Mouse (Mus musculus): Measurements from ENCODE around the gene Slc6a6. TPM values are rescaled to one million over a fixed set of nuclear protein-coding genes. Genes with fewer than 3 reads are reported as not detected.

Gene Slc6a6
- polyA plus RNA-seq, 1 experiment from 2014 or later, result 82.9 TPM

GRCm38 (mm10) chr6:91745947-91746582, 62.2 kb downstream of the Slc6a6 start:
- Histone ChIP-seq H3K27ac (ENCODE audit: low read length) (peak overlapping the region; percentile 61), H3K36me3 (ENCODE audit: insufficient read depth, low read length) (peaks cover 68% of the 10 kb centered on the region), H3K4me2 (replicated peaks; ENCODE audit: low read depth, low read length) (no peak overlapping the region), H3K27me3 (ENCODE audit: insufficient read depth, low read length) (no peaks in the 10 kb centered on the region), H3K9ac (replicated peaks; ENCODE audit: low read length) (no peak overlapping the region), H3K4me1 (ENCODE audit: insufficient read depth, low read length) (peaks cover 14% of the 10 kb centered on the region), H3K4me3 (ENCODE audit: low read length) (no peak overlapping the region), H3K9me3 (ENCODE audit: low read length) (no peaks in the 10 kb centered on the region; the same call in 1 of the 2 replicates)
- ATAC-seq (ENCODE audit: low FRiP score, low TSS enrichment), result peak; percentile 52
- WGBS, result 55% methylated on average over 7 of the region's 7 CpGs

- no peak overlapping the region for H3K9ac ChIP-seq (replicated peaks; ENCODE audit: low read length)
- H3K4me3 ChIP-seq (ENCODE audit: low read length), result no peak overlapping the region
- peaks cover 70% of the 10 kb centered on the region for H3K36me3 ChIP-seq (ENCODE audit: insufficient read depth, low read length)
- no peak overlapping the region for H3K4me2 ChIP-seq (replicated peaks; ENCODE audit: low read depth, low read length)
- H3K9me3 ChIP-seq (ENCODE audit: low read length), result no peaks in the 10 kb centered on the region; the same call in 1 of the 2 replicates
- ATAC-seq (ENCODE audit: low FRiP score, low TSS enrichment), result no peak
- H3K27me3 ChIP-seq (ENCODE audit: insufficient read depth, low read length), result no peaks in the 10 kb centered on the region
- 63% methylated on average over 5 of the region's 5 CpGs for WGBS
- H3K4me1 ChIP-seq (ENCODE audit: insufficient read depth, low read length), result peaks cover 14% of the 10 kb centered on the region
- peak overlapping the region; percentile 61; the same call in 1 of the 2 replicates for H3K27ac ChIP-seq (ENCODE audit: low read length)
Observed at GRCm38 (mm10) chr6:91746776-91747175, 62.9 kb downstream of the Slc6a6 start.

- no peak overlapping the region for H3K27ac ChIP-seq (ENCODE audit: low read length)
- no peak overlapping the region for H3K4me2 ChIP-seq (replicated peaks; ENCODE audit: low read depth, low read length)
- no peak for ATAC-seq (ENCODE audit: low FRiP score, low TSS enrichment)
- H3K4me1 ChIP-seq (ENCODE audit: insufficient read depth, low read length), result peaks cover 8% of the 10 kb centered on the region
- peaks cover 61% of the 10 kb centered on the region for H3K36me3 ChIP-seq (ENCODE audit: insufficient read depth, low read length)
- no peaks in the 10 kb centered on the region for H3K27me3 ChIP-seq (ENCODE audit: insufficient read depth, low read length)
- H3K9ac ChIP-seq (replicated peaks; ENCODE audit: low read length), result no peak overlapping the region
- H3K9me3 ChIP-seq (ENCODE audit: low read length), result no peaks in the 10 kb centered on the region; the same call in 1 of the 2 replicates
- H3K4me3 ChIP-seq (ENCODE audit: low read length), result no peak overlapping the region
- 69% methylated on average over 3 of the region's 3 CpGs for WGBS
Observed at GRCm38 (mm10) chr6:91750976-91751375, 67.1 kb downstream of the Slc6a6 start.

DNA sequence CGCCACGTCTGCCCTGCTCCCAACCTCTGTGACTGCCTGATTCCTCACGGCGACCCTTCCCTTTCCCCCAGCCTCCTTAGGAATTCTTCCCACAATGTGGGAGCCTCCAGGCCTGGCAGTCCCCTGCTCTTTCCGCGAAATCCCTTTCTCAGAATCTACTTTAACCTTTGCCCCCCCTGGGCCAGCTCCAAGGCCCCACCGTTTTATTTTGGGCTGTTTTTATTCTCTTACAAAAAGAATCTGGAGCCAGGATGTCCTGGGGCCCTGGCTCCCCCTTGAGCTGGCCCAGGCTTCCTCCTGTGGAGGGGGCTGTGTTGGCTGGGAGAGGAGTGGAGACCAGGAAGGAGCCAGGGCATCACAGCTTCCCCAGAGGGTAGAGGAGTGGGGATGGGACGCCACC, 69.0 kb downstream of the Slc6a6 start:
- no peak overlapping the region for H3K9ac ChIP-seq (replicated peaks; ENCODE audit: low read length)
- peaks cover 8% of the 10 kb centered on the region for H3K4me1 ChIP-seq (ENCODE audit: insufficient read depth, low read length)
- H3K27ac ChIP-seq (ENCODE audit: low read length), result no peak overlapping the region; the same call in 1 of the 2 replicates
- peaks cover 56% of the 10 kb centered on the region for H3K36me3 ChIP-seq (ENCODE audit: insufficient read depth, low read length)
- no peak overlapping the region for H3K4me2 ChIP-seq (replicated peaks; ENCODE audit: low read depth, low read length)
- no peak for ATAC-seq (ENCODE audit: low FRiP score, low TSS enrichment)
- H3K27me3 ChIP-seq (ENCODE audit: insufficient read depth, low read length), result no peaks in the 10 kb centered on the region
- no peaks in the 10 kb centered on the region; the same call in 1 of the 2 replicates for H3K9me3 ChIP-seq (ENCODE audit: low read length)
- 44% methylated on average over 8 of the region's 8 CpGs for WGBS
- H3K4me3 ChIP-seq (ENCODE audit: low read length), result no peak overlapping the region

DNA sequence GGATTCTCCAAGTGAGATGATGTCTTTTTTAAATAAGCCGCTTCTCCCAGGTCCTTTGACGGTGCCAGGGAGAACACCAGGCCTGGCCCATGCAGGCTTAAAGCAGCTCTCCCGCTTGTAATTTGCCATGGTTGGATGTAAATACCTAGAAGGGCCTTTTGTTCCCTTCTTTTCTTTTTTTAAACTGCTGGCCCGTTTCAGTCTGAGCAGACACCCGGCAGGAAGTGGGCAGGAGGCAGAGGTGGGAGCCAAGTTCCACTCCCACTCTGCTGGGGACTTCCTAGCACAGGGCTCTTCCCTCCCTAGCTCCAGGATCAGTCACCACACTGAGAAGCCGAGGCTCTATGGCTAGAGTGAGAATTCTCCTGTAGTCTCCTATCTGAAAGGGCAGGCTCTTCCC, 70.2 kb downstream of the Slc6a6 start:
- no peak for ATAC-seq (ENCODE audit: low FRiP score, low TSS enrichment)
- H3K4me1 ChIP-seq (ENCODE audit: insufficient read depth, low read length), result peaks cover 8% of the 10 kb centered on the region
- 53% methylated on average over 6 of the region's 6 CpGs for WGBS
- H3K4me3 ChIP-seq (ENCODE audit: low read length), result no peak overlapping the region
- H3K36me3 ChIP-seq (ENCODE audit: insufficient read depth, low read length), result peaks cover 51% of the 10 kb centered on the region
- peak overlapping the region; percentile 41; the same call in 1 of the 2 replicates for H3K27ac ChIP-seq (ENCODE audit: low read length)
- H3K9me3 ChIP-seq (ENCODE audit: low read length), result no peaks in the 10 kb centered on the region; the same call in 1 of the 2 replicates
- no peak overlapping the region; the same call in 1 of the 2 replicates for H3K9ac ChIP-seq (replicated peaks; ENCODE audit: low read length)
- H3K4me2 ChIP-seq (replicated peaks; ENCODE audit: low read depth, low read length), result no peak overlapping the region
- H3K27me3 ChIP-seq (ENCODE audit: insufficient read depth, low read length), result no peaks in the 10 kb centered on the region

GRCm38 (mm10) chr6:91754845-91755244, 71.0 kb downstream of the Slc6a6 start:
- ATAC-seq (ENCODE audit: low FRiP score, low TSS enrichment), result no peak
- H3K36me3 ChIP-seq (ENCODE audit: insufficient read depth, low read length), result peaks cover 49% of the 10 kb centered on the region
- H3K4me2 ChIP-seq (replicated peaks; ENCODE audit: low read depth, low read length), result no peak overlapping the region
- H3K27ac ChIP-seq (ENCODE audit: low read length), result no peak overlapping the region
- no peak overlapping the region for H3K4me3 ChIP-seq (ENCODE audit: low read length)
- H3K9me3 ChIP-seq (ENCODE audit: low read length), result no peaks in the 10 kb centered on the region
- peaks cover 8% of the 10 kb centered on the region for H3K4me1 ChIP-seq (ENCODE audit: insufficient read depth, low read length)
- H3K9ac ChIP-seq (replicated peaks; ENCODE audit: low read length), result no peak overlapping the region
- WGBS, result 71% methylated on average over 12 of the region's 12 CpGs
- no peaks in the 10 kb centered on the region for H3K27me3 ChIP-seq (ENCODE audit: insufficient read depth, low read length)

DNA sequence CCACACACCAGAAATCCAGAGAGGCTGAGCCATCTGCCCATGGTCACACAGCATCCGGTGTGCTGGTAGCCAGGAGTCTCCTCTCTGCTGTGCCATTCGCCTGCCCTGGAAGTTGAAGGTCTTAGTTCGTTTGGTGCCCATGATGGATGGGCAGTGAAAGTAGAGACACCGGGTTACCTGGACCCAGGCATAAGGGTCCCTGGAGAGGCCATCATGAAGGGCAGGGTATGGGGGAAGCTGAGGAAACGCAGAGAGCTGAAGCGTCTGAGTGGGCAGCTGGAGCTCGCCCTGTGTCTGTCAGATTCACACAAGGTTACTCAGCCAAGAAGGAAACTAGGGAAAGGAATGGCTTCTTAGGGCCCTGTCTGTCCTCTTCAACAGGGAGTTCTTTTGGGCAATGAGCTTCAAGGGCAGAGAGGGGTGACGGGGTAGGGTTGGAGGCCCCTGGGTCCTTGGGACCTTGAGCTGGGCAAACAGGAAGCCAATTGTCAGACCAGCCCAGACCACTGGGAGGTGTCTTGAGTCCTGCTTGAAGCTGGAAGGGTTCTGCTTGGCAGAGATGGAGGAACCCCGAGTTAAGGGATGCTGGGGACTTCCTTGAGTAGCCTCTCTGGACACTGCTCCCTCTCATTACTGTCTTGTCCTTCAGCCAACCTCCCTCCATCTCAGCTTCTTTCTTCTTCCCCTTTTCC, 78.3 kb downstream of the Slc6a6 start:
- ATAC-seq (ENCODE audit: low FRiP score, low TSS enrichment), result no peak
- 78% methylated on average over 9 of the region's 9 CpGs for WGBS
- Histone ChIP-seq H3K27ac (ENCODE audit: low read length) (no peak overlapping the region), H3K4me3 (ENCODE audit: low read length) (no peak overlapping the region), H3K36me3 (ENCODE audit: insufficient read depth, low read length) (peaks cover 10% of the 10 kb centered on the region), H3K9ac (replicated peaks; ENCODE audit: low read length) (no peak overlapping the region), H3K27me3 (ENCODE audit: insufficient read depth, low read length) (no peaks in the 10 kb centered on the region), H3K4me1 (ENCODE audit: insufficient read depth, low read length) (no peaks in the 10 kb centered on the region), H3K9me3 (ENCODE audit: low read length) (no peaks in the 10 kb centered on the region), H3K4me2 (replicated peaks; ENCODE audit: low read depth, low read length) (no peak overlapping the region)

DNA sequence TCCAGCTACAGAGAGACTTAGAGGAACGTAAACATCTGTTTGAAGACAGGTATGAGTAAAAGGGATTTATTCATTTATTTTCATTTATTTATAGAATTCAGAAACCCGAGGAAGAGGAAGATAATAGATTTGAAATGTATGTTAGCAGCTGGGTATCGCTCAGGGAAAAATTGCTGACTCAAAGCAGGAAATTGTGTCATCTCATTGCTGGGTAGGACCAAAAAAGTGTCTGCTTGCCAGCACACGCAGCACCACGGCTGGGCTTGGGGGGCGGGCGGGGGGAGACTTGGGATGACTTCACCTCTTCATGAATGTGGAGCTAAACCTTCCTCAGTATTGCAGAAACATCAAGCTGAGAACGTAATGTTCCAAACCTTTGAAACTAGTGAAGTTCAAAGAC, 83.7 kb downstream of the Slc6a6 start:
- Histone ChIP-seq H3K27ac (ENCODE audit: low read length) (no peak overlapping the region), H3K4me2 (replicated peaks; ENCODE audit: low read depth, low read length) (no peak overlapping the region), H3K9ac (replicated peaks; ENCODE audit: low read length) (no peak overlapping the region), H3K4me1 (ENCODE audit: insufficient read depth, low read length) (no peaks in the 10 kb centered on the region), H3K36me3 (ENCODE audit: insufficient read depth, low read length) (no peaks in the 10 kb centered on the region), H3K4me3 (ENCODE audit: low read length) (no peak overlapping the region), H3K27me3 (ENCODE audit: insufficient read depth, low read length) (no peaks in the 10 kb centered on the region), H3K9me3 (ENCODE audit: low read length) (no peaks in the 10 kb centered on the region; the same call in 1 of the 2 replicates)
- no peak for ATAC-seq (ENCODE audit: low FRiP score, low TSS enrichment)
- 81% methylated on average over 8 of the region's 8 CpGs for WGBS

- Histone ChIP-seq H3K9me3 (ENCODE audit: low read length) (no peaks in the 10 kb centered on the region; the same call in 1 of the 2 replicates), H3K27ac (ENCODE audit: low read length) (no peak overlapping the region), H3K4me3 (ENCODE audit: low read length) (no peak overlapping the region), H3K4me2 (replicated peaks; ENCODE audit: low read depth, low read length) (no peak overlapping the region), H3K9ac (replicated peaks; ENCODE audit: low read length) (no peak overlapping the region), H3K36me3 (ENCODE audit: insufficient read depth, low read length) (no peaks in the 10 kb centered on the region), H3K27me3 (ENCODE audit: insufficient read depth, low read length) (no peaks in the 10 kb centered on the region), H3K4me1 (ENCODE audit: insufficient read depth, low read length) (no peaks in the 10 kb centered on the region)
- no peak for ATAC-seq (ENCODE audit: low FRiP score, low TSS enrichment)
- WGBS, result 72% methylated on average over 5 of the region's 5 CpGs
Observed at GRCm38 (mm10) chr6:91773951-91774350, 90.1 kb downstream of the Slc6a6 start.

DNA sequence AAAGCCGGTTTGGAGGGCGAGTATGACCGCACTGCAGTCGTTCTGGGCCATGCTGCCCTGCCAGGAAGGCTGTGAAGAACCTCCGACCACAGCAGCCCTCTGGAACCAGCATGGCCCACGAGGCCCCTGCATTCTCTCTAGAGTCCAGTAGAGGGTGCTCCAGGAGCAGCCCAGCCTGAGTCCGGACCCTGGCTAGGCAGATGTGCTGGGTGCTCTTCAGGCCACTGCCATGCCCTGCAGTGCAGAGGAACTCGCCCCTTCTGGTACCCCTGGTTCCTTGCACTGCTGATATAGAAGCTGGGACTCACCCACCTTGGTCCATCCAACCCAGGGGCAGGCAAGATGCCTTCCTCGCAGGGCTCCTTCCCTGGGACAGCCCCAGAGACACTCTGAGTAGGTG, 92.7 kb downstream of the Slc6a6 start:
- Histone ChIP-seq H3K9me3 (ENCODE audit: low read length) (no peaks in the 10 kb centered on the region; the same call in 1 of the 2 replicates), H3K4me1 (ENCODE audit: insufficient read depth, low read length) (no peaks in the 10 kb centered on the region), H3K27ac (ENCODE audit: low read length) (no peak overlapping the region), H3K36me3 (ENCODE audit: insufficient read depth, low read length) (no peaks in the 10 kb centered on the region), H3K4me3 (ENCODE audit: low read length) (no peak overlapping the region), H3K9ac (replicated peaks; ENCODE audit: low read length) (no peak overlapping the region), H3K27me3 (ENCODE audit: insufficient read depth, low read length) (no peaks in the 10 kb centered on the region), H3K4me2 (replicated peaks; ENCODE audit: low read depth, low read length) (no peak overlapping the region)
- ATAC-seq (ENCODE audit: low FRiP score, low TSS enrichment), result peak; percentile 84
- 14% methylated on average over 9 of the region's 9 CpGs for WGBS

Data from kidney, embryonic 16.5 days (tissue).